Mouse (Mus musculus) E14TG2a.4 (cell line): ENCODE measurements around the gene Flnb.

ENCODE experiments used
- CTCF ChIP-seq: conservative IDR thresholded peaks from 2 replicates; pipeline ENCODE4 v1.5.1; 2014; ENCODE audit warnings: low read length
- NANOG ChIP-seq: IDR thresholded peaks from 2 replicates; pipeline ENCODE4 v1.6.1; 2014; ENCODE audit warnings: borderline replicate concordance, low read length, mixed read lengths

GRCm38 (mm10) chr14:7975177-7975576 is 157.4 kb downstream of the Flnb start:
- TF ChIP-seq CTCF: no peak
- no peak for TF ChIP-seq NANOG
